Mouse (Mus musculus) left cerebral cortex, postnatal 4 days (tissue): ENCODE data around the gene 1700020A23Rik. TPM values are rescaled to one million over a fixed set of nuclear protein-coding genes. Genes with fewer than 3 reads are reported as not detected.

Experiments
- DNase-seq: peaks from one replicate; pipeline ENCODE4 v3.0.0-alpha.2; 2022
- intact Hi-C: fragments of 180-260 bp; cut with DNase I; formaldehyde crosslinking; loops from one replicate; pipeline ENCODE4 v1.15.1; 2025
- total RNA-seq, 2 experiments: library from RNA; stranded (reverse); gene quantifications; 2 replicates each; pipeline ENCODE4 v1.2.3; 2021

1700020A23Rik gene
- total RNA-seq, 2 experiments from 2014 or later, result not detected

DNA sequence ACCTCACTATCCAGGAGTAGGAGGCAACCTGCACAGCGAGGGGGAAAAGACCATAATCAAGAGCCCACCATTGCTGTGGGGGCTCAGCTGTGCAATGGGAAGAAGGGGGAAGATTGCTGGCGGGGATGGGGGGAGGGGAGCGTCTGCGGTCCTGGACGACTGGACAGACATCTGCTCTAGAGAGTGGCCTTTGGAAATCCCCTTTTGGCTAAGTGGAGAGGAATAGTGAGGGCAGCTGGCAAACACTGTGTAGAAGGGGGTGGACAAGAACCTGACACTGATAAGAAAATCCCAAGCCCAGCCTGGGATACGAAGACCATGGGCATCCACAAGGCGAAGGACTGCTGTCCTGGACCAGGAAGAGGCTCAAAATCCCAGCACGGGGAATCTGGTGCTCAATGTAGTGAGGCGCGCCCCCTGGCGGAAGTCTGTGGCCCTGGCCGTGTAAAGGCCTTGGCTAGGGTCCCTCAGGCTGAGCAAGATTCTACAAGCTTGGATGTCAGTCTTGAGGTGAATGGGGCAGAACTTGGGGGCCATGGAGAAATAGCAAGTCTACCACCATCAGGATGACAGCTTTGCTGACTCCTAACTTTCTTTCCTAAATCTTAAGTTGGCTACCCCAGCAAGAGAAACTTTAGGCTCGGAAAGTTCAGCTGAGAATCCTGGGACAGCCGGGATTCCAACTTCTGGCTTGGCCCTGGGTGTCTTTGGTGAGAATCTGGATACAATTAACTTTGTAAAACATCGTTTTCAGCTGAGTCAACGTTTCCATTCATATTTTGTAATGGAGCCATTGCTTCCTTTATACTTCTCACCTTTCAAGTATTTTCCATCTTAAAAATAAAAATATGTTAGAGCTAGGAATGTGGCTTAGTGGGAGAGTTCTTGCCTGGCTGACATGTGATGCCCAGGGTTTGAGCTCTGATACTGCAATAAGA, 6.8 kb downstream of the 1700020A23Rik start:
- intact Hi-C loops, result no loop called here
- peak; percentile 92 for DNase-seq

DNA sequence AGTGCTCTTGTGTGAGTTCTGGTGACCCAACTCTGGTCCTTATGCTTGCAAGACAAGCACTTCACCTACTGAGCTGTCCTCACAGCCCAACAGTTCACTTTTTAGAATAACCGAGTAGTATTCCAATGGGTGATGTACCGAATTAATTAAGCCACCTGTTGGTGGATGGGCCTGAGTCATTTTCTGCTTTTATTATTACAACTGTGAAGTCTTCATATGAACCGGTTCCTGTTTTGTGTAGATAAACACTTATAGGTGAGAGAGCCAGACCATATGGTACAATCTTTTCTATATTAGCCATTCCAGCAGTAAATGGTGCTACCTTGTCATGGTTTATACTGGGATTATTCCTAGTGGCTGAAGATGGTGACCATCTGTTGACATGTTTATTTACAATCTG, 7.7 kb downstream of the 1700020A23Rik start:
- intact Hi-C loops, result no loop called here

DNA sequence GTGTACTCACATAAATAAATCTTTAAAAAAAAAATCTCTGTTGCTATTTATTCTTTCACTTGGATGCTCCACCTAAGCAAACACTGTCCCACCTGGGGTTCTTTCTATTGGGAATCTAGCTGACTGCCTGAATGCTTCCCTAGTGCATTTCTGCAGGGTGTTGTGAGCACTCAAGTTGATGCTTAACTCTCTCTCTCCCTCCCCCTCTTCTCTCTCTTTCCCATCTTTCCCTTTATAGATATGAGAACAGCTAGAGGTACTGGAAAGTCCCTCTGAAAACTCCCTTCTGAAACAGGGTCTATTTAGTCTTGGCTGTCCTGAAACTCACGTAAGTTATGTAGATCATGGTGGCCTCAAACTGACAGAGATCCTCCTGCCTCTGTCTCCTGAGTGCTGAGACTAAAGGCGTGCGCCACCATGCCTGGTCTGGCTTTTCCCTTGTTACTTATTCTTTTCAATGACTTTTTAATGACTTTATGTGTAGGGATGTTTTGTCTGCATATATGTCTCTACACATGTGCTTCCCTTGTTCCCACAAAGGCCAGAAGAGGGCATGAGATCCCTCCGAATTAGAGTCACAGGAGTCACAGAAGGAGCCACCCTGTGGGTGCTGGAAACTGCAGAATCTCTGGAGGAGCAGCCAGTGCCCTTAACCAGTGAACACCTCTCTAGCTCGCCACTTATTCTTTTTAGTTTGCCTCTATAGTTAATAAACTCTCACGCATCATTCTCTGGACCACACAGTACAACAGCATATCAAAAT, 9.2 kb downstream of the 1700020A23Rik start:
- DNase-seq, result no peak
- intact Hi-C loops, result no loop called here

More for the DNA sequence above, 7.7 kb downstream of the 1700020A23Rik start:
- DNase-seq, result no peak

DNA sequence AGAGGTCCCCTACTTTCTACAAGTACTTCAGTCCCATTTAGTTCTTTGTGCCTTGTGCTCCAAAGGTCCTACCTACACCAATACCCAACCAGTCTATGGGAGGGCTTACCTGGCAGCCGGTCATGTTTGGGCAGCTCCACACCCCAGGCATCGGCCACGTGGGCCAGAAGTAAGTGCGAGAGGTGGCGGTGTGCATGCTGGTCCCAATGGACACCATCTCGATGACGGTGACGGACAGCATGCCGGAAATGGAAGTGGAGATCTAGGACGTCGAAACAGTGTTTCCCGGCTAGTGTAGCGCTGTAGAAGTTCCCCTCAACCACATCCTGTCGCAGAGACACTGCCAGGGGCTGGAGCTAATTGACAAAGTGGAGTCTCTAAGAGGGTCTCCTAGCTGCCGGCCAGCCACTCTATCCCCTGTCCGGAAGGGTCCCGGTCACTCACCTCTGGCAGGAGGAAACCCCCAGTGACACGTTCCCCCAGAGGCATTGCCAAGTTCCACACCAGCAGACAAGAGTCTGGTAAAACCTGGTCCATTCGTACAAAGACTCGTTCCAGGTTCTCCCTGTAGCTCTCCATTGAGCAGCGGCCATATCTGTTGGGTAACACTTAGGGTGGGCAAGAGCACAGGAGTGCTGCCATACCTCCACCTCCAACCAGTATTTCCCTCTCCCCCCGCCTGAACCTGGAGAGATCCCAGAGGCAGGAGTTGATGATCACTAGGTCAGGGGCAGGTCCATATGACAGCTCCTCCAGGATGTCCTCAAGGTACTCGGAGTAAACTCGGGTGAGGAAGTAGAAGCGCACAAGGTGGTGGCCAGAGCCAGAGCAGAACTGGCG, 16.9 kb downstream of the 1700020A23Rik start:
- DNase-seq, result no peak
- intact Hi-C loops, result loop anchor here (5.0 kb wide), 1 partner anchor 125 kb away; the partner anchor contains the start of gene Ebf4

DNA sequence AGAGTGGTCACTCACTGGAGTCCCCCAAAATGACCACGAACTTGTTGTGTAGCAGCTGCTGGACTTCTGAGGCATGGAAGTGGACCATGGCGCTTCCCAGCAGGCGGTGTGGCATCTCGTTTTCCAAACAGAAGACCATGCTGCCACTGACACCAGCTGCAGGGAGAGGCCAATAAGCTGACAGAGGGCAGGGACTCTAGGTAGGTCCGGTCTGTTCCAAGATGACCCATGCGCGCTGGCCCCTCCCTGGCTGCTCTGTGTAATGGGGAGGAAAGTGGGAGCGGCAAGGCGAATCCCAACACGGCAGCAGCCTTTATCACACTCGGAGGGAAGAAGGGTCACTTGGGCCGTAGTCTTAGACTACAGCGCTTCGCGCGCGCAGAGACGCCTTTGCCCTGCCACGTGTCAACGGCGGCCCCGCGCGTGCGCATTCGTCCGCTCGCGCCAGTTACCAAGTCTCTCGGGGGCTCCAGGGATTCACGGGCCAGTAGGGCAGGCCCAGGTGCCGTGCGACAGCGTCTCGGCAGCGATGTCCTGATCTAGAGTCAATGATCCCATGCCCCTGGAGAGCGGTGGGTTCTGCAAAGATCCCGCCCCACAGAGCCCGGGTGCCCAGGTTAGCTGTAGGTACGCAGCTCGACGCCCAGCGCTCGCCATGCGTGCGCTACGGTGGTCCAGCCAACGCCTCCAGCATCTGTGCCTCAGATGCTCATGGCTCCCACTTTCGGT, 18.5 kb downstream of the 1700020A23Rik start:
- intact Hi-C loops, result loop anchor here (5.0 kb wide), 1 partner anchor 126 kb away; the partner anchor contains the start of gene Ebf4
- peak; percentile 87 for DNase-seq

DNA sequence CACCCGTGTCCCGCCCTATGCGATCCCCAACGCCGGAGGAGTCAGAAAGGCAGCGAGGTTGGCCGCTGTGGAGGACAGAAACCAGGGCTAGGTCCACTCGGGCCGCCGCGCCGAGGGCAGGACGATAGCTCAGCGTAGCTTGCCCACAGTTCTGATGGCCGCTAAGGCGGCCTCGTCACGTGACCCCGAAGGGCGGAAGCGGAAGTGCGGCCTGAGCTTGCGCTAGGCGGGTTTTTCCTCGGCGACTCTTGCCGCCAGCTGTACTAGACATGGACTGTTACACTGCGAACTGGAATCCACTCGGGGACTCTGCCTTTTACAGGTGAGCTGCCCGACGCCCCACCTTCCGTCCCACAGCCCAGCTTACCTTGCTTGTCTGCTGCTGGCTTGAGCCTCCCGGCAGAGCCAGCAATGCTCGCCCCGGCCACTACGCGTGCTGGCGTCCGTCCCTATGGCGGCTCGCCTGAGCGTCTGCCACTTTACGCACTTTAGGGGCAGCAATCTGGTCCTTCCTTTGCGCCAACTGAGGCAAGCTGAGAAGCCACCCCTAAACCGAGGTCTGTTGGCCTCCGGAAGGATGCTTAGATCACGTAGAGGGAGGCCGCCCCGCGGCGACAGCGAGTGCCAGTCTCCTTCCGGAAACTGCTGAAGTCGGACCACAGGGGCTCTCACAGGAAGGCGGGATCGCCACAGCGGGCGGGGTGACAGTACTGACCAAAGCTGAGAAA, 19.2 kb downstream of the 1700020A23Rik start, which contains the start of the genes Vps16 and Pced1a:
TSS of gene Vps16 (plus strand) at position 214 of the 728 bp plus-strand sequence.
TSS of gene Pced1a (minus strand) at position 576 of the 728 bp plus-strand sequence.
- DNase-seq, result peak; percentile 93
- intact Hi-C loops, result loop anchor here (5.0 kb wide), 1 partner anchor 127 kb away; the partner anchor contains the start of gene Ebf4

DNA sequence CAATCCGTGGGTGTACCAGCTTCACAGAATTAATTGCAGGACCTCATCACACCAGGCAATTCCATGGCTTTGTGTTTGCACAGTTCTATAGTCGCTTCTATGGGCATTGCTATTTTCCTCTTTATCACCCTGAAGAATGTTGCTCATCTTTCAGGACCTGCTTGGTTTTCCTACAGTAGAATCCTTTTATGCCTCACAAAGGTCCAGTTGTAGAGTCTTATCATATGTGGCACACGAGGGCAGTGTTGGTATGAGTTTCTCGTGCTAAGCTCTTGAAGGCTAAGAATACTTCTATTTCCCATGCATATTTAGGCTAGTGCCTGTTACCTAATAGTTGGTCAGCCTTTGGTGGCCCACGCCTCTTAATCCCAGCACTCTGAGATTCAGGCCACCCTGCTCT, 20.1 kb downstream of the 1700020A23Rik start:
- no peak for DNase-seq
- intact Hi-C loops, result no loop called here

DNA sequence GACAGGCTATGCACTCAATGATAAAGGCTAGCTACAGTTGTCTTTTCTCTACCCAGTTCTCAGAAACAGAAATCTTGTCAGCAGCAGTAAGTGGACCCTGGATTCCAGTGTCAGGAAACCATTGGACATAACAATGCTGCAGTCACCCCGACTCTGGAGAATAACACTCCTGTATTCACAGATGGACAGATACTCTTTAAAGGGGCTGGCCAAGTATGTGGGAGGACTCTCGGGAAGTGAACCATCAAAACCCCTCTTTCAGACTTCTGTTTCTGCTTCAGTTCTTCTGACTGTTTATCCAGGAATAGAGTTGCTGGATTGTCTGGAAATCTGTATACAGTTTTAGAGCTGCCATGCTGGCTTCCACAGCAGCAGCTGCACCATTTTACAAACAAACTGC, 24.8 kb downstream of the 1700020A23Rik start:
- intact Hi-C loops, result no loop called here
- no peak for DNase-seq

DNA sequence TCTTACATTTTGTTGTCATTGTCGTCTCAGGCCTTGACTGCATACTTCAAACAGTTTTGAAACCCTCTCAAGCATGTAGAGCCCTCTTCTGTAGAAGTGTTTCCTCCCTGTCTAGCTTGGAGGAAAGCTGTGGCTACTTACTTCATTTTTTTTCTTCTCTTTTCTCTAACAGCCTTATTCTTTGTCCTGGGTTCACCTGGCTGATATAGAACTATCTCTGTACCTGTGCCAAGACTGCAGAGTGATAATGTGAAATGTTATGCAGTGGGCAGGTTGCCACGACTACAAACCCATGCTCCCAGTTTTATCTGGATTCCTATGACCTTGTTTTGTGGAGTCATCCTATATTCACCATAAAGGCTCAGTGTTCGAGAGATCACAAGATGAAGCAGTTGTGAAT, 25.4 kb downstream of the 1700020A23Rik start:
- intact Hi-C loops, result no loop called here

DNA sequence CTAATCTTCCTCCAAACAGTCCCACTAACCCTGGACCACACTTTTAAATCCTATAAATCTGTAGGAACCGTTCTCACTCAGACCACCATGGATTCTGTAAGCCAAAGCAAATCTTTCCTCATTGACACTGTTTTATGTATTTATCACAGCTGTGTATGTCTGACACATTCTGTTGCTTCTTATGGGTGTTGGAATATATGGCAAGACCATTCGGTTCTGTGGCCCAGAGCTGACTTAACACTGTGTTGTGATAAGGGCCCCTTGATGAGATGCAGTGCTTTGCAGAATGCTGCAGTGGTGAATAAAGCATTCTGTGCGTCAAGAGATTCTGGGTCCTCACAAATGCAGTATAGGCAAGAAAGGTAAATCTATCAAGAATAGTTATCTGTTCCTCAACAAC, 27.1 kb downstream of the 1700020A23Rik start:
- DNase-seq, result no peak
- intact Hi-C loops, result no loop called here

More for the DNA sequence above, 25.4 kb downstream of the 1700020A23Rik start:
- no peak for DNase-seq

DNA sequence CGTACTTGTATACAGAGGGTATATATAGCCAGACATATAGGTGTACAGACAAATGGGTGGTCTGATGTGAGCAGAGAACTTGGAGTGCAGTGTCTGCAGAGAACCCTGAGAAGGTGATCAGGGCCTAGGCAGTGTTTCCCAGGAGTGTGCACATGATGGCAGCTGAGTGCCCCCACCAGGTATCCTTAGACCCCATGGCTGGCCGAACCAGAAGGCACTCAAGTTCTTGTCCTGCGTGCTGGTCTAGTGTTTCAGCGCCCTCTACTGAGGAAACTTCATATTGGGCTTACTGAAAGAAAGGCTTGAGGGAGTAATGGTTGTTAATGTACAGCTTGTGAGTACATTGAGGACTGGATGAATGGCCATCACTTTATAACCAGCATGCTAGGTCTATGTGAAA, 28.1 kb downstream of the 1700020A23Rik start:
- DNase-seq, result peak; percentile 37
- intact Hi-C loops, result no loop called here

DNA sequence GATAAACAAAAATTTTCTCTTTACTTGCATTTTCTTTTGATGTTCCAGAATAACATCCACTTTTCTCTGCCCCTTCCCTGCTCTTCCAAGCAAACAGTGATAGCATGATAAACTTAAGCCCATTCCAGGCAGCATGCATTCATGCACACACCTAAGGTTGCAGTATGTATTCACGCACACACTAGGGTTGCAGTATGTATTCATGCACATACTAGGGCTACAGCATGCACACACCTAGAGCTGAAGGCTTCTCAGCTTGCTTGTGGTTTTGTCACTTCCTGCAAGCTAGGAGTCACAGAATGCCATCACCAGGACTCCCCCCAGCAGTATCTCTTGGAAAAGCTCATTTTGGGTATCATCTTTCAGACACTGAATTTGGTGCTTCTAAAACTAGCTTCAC, 31.7 kb downstream of the 1700020A23Rik start:
- intact Hi-C loops, result no loop called here
- DNase-seq, result no peak

DNA sequence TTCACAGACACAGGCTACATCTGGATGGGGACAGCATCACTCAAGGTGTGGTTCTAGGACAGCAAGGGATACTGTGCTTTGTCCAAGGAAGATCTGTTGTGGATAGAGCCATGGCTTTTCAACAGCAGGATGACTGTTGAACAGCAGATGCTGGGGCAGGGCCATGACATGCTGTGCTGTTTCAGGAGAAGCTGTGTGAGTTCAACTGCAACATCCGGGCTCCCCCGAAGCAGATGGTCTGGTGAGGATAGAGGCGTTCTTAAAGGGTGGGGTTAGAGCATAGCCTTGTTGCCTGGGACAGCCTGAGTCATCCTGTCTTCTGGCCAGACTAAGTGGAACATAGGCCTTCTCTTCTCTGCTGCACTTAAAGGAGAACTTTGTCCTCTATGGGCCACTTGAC, 33.8 kb downstream of the 1700020A23Rik start:
- intact Hi-C loops, result no loop called here
- DNase-seq, result no peak

DNA sequence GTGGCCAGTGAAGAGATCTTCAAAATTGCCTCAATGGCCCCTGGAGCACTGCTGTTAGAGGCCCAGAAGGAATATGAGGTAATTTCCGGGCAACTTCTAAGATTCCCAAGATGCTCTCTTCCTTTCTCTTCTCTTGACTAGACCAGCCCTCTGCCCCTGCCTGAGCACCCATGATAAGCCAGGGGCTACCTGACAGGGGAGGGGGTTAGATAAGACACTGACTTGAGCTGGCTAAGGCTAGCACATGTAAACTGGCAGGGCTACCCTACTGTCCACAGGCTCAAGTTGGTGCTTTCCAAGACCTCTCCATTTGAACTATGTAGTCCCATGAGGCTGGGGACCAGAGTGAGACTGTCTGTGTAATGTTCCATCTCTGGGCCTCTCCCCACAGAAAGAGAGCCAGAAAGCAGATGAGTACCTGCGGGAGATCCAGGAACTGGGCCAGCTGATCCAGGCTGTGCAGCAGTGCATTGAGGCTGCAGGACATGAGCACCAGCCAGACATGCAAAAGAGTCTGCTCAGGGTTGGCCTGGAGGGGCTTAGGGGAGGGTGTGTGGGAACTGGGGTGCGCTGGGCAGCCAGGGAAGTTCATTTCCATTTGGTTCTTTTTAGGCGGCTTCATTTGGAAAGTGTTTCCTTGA, 34.9 kb downstream of the 1700020A23Rik start:
- DNase-seq, result no peak
- intact Hi-C loops, result no loop called here

DNA sequence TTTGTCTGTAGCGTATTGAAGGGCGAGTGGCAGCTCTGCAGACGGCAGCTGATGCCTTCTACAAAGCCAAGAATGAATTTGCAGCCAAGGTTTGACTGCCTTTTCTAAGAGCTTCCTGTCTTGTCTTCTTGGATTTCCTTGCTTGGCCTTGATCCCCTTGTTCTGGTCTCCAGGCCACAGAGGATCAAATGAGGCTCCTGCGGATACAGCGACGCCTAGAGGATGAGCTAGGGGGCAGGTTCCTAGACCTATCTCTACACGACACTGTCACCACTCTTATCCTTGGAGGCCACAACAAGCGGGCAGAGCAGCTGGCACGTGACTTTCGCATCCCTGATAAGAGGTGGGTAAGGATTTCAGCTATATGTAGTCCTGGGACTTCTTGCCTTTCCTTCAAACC, 37.1 kb downstream of the 1700020A23Rik start:
- no peak for DNase-seq
- intact Hi-C loops, result no loop called here

DNA sequence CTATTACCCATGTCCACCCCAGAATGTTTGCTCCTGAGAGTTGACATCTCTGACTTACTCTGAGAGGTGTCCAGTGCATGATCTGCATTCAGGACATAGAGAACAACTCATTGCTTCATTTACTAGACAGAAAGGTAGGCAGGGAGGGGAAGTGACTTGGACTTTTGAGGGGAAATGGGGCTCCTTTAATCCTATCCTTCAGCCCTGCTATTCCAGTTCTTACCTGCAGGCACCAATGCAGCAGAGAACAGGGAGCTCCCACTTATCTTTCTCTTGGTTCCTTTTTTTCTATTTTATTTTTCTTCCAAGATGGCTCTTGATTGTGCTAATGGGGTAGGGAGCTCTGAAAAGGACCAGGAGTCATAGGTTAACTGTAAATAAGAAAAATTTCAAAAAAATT, 43.4 kb downstream of the 1700020A23Rik start:
- DNase-seq, result no peak
- intact Hi-C loops, result no loop called here

DNA sequence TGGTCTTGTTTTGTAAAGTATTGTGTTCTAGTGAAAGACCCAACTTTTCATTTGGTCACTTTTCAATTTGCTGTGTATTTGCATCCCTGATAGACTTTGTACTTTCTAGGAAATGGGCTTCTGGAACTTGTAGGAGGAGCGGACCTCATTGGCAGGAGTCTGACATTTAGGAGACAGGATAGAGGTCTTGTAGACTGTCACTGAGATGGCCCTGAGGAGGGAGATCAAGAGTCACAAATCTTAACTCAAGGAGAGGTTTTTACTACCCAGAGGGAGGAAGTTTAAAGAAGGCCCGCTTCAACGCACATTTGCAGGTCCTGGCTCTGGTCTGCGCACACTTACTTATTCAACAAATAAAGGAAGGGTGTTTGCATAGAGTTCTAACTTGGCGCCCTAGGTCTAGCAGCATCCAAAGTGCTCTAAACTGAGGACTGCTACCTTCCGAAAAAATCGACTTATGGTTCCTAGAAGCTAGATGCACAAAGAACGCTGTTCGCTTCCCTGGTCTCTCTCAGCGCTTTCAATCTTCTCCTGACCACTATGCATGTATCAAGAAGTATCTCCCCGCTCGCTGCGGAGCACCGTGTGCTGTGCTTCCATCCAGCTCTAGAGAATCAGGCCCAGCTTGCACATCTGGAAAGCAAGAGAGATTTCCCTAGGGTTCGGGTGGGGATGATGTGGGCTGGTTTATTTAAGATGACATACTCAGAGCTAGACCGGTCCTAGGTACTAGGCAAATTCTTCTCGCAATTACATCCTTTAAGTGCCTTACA, 44.1 kb downstream of the 1700020A23Rik start:
- DNase-seq, result no peak
- intact Hi-C loops, result no loop called here
